Mouse (Mus musculus) heart, postnatal 0 days (tissue): ENCODE measurements around the gene Megf9.

Experiments
- CTCF ChIP-seq: IDR thresholded peaks from 2 replicates; pipeline ENCODE4 v1.5.1; 2016; ENCODE audit warnings: antibody characterized with exemption, control low read depth, low read depth
- EP300 ChIP-seq: IDR thresholded peaks from 2 replicates; pipeline ENCODE4 v1.6.1; 2016; ENCODE audit warnings: antibody characterized with exemption, low read depth

DNA sequence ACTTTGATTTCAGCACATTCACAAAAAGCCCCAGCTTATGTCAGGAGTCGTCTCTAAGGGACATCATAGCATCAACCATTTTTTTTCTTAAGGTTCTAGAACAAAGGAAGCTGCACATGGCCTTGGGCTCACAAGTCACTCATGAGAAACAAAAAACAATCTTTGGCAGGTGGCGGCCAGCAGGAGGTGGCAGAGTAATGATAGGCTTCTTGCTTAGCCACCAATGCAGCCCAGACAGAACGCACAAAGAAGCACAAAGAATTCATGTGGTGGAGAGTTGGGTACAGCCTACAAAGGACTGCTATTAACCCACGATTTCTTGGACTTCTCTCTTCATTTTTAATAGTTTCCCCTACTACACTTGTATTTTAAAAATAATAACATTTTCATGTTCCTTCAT is 157.4 kb downstream of the Megf9 start:
- TF ChIP-seq CTCF (no peak), EP300 (no peak)
